Mouse (Mus musculus) kidney, adult 2 months (tissue): ENCODE measurements around the gene Phykpl. TPM values are rescaled to one million over a fixed set of nuclear protein-coding genes. Genes with fewer than 3 reads are reported as not detected.

Experiments used
- DNase-seq: peaks from one replicate; pipeline ENCODE4 v3.0.0; 2021
- H3K27ac ChIP-seq: fragments of 200-500 bp; 2 replicates; pipeline ENCODE4 v1.5.1; 2012; ENCODE audit warnings: low read depth, low read length, control low read depth, inconsistent platforms; ENCODE audit not compliant: insufficient read depth
- H3K27me3 ChIP-seq: fragments of 200-500 bp; replicated peaks from 2 replicates; pipeline ENCODE4 v1.6.1; 2012; ENCODE audit warnings: mild to moderate bottlenecking, moderate library complexity, low read length, inconsistent platforms; ENCODE audit not compliant: control insufficient read depth, insufficient read depth
- H3K36me3 ChIP-seq: fragments of 200-500 bp; 2 replicates; pipeline ENCODE4 v1.6.1; 2012; ENCODE audit warnings: mild to moderate bottlenecking, moderate library complexity, low read length, inconsistent platforms; ENCODE audit not compliant: control insufficient read depth, insufficient read depth
- H3K4me1 ChIP-seq: fragments of 200-500 bp; 2 replicates; pipeline ENCODE4 v1.6.1; 2011; ENCODE audit warnings: low read length; ENCODE audit not compliant: control insufficient read depth, insufficient read depth
- H3K4me3 ChIP-seq: fragments of 200-500 bp; 2 replicates; pipeline ENCODE4 v1.5.1; 2011; ENCODE audit warnings: mild to moderate bottlenecking, low read depth, low read length, control low read depth; ENCODE audit not compliant: insufficient read depth
- CTCF ChIP-seq: fragments of 200-500 bp; conservative IDR thresholded peaks from 2 replicates; pipeline ENCODE4 v1.5.1; 2011; ENCODE audit warnings: low read depth, mild to moderate bottlenecking, control low read depth, low read length, moderate library complexity, mixed read lengths; ENCODE audit not compliant: insufficient read depth, insufficient read length
- POLR2A ChIP-seq: fragments of 200-500 bp; IDR thresholded peaks from one replicate; pipeline ENCODE4 v1.6.1; 2011; ENCODE audit warnings: low read depth, low read length, control low read depth
- WGBS: fragments of 180-500 bp; shearing (Covaris S2); methylation state at CpG from one replicate; pipeline ENCODE4 v1.1.7; 2018; 5-methylcytosine and 5-hydroxymethylcytosine counted together
- polyA plus RNA-seq: library from polyadenylated mRNA; depleted of rRNA; stranded (reverse); fragments of >200 nt; gene quantifications from 2 replicates; pipeline ENCODE4 v1.2.3, GENCODE M21; 2012

The Phykpl gene
- polyA plus RNA-seq, 1 experiment, result 28.5 TPM

GRCm38 (mm10) chr11:51593368-51593767 is 8.8 kb downstream of the Phykpl start:
- no peak for DNase-seq
- no peak overlapping the region for H3K4me3 ChIP-seq
- H3K27ac ChIP-seq, result no peak overlapping the region
- H3K36me3 ChIP-seq, result peaks cover 7% of the 10 kb centered on the region
- H3K27me3 ChIP-seq, result no peaks in the 10 kb centered on the region
- TF ChIP-seq CTCF, result no peak
- no peak for TF ChIP-seq POLR2A
- peaks cover 3% of the 10 kb centered on the region; the same call in 1 of the 2 replicates for H3K4me1 ChIP-seq
- 87% methylated on average over 4 of the region's 4 CpGs for WGBS

- WGBS, result 84% methylated on average over 6 of the region's 6 CpGs
- Histone ChIP-seq H3K4me1 (peaks cover 3% of the 10 kb centered on the region; the same call in 1 of the 2 replicates), H3K27me3 (no peaks in the 10 kb centered on the region), H3K36me3 (peaks cover 8% of the 10 kb centered on the region), H3K27ac (no peak overlapping the region), H3K4me3 (no peak overlapping the region)
- TF ChIP-seq CTCF (no peak), POLR2A (no peak)
- no peak for DNase-seq
Observed at GRCm38 (mm10) chr11:51593849-51594248, 9.3 kb downstream of the Phykpl start.

DNA sequence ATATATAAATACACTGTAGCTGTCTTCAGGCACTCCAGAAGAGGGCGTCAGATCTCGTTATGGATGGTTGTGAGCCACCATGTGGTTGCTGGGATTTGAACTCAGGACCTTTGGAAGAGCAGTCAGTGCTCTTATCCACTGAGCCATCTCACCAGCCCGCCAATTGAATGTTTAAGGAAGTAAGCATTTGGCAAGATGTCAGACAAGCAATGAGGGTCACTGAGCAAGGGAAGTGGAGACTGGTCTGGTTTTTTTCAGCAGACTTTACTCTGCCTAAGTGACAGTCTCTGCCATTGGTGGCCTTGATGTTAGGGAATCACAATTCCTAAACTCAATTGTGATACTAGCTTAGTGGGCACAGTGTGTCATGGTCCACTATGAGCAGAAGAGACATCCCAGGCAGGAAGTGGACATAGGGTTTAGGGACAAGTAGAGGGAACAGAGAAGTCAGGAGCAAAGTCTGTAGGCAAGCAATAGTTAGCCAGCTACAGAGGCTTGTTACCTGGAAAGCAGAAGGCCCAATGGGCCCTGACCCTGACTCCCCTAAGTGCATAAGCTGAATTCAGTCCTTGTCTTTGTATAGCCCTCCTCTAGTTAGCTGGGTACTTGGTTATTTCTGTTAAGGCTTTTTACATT is 10.3 kb downstream of the Phykpl start:
- H3K4me1 ChIP-seq, result peaks cover 3% of the 10 kb centered on the region; the same call in 1 of the 2 replicates
- no peak overlapping the region for H3K27ac ChIP-seq
- H3K36me3 ChIP-seq, result peaks cover 17% of the 10 kb centered on the region
- H3K27me3 ChIP-seq, result no peaks in the 10 kb centered on the region
- H3K4me3 ChIP-seq, result no peak overlapping the region
- TF ChIP-seq CTCF (no peak), POLR2A (no peak)
- DNase-seq, result no peak
- WGBS, result 49% methylated on average over 3 of the region's 3 CpGs

DNA sequence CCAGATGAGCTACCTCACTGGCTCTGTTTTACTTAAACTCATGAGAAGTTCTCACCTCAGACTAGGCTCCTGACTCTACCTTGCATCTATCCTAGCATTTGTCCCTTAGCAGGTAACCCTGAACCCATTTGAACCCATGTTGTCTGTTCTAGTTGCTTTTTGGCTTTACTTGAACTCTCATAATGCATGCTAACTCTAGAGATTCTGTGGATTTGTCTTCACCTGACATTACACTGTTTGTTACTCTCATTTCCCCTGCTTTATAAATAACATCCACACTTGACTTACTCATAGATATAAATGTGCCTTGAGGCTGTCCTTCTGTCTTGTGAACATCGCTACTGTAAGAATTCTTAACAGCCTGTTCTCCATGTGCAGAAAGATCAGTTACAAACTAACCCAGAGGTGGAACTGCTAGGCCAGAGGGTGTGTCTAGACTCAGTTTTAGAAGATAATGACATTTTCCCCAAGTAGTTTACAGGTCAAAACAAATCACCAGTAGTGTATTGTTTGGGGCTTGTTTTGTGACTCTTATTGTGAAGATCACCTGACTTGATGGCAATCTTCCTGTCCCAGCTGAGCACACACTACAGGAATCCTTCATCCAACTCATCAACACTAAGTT is 11.0 kb downstream of the Phykpl start:
- peaks cover 19% of the 10 kb centered on the region for H3K36me3 ChIP-seq
- DNase-seq, result no peak
- H3K4me1 ChIP-seq, result peaks cover 3% of the 10 kb centered on the region; the same call in 1 of the 2 replicates
- H3K4me3 ChIP-seq, result no peak overlapping the region
- WGBS, result 57% methylated on average over 1 of the region's 1 CpGs
- H3K27ac ChIP-seq, result no peak overlapping the region
- no peak for TF ChIP-seq POLR2A
- no peak for TF ChIP-seq CTCF
- no peaks in the 10 kb centered on the region for H3K27me3 ChIP-seq

- Histone ChIP-seq H3K4me1 (no peaks in the 10 kb centered on the region), H3K27me3 (no peaks in the 10 kb centered on the region), H3K27ac (no peak overlapping the region), H3K4me3 (no peak overlapping the region), H3K36me3 (peaks cover 23% of the 10 kb centered on the region)
- no peak for DNase-seq
- WGBS, result 69% methylated on average over 2 of the region's 2 CpGs
- no peak for TF ChIP-seq POLR2A
- TF ChIP-seq CTCF, result no peak
Observed at GRCm38 (mm10) chr11:51597553-51597952, 13.0 kb downstream of the Phykpl start.

- Histone ChIP-seq H3K36me3 (peaks cover 28% of the 10 kb centered on the region), H3K27me3 (no peaks in the 10 kb centered on the region), H3K4me1 (peaks cover 3% of the 10 kb centered on the region; the same call in 1 of the 2 replicates), H3K27ac (no peak overlapping the region), H3K4me3 (no peak overlapping the region)
- WGBS, result 81% methylated on average over 3 of the region's 3 CpGs
- DNase-seq, result no peak
- TF ChIP-seq POLR2A (no peak), CTCF (no peak)
Observed at GRCm38 (mm10) chr11:51602253-51602652, 17.7 kb downstream of the Phykpl start.

- H3K4me1 ChIP-seq, result peaks cover 3% of the 10 kb centered on the region; the same call in 1 of the 2 replicates
- under 1% methylated on average over 76 of the region's 81 CpGs for WGBS
- DNase-seq, result peak; percentile 97
Observed at GRCm38 (mm10) chr11:51605602-51606446, 21.3 kb downstream of the Phykpl start.

More at GRCm38 (mm10) chr11:51605602-51606446, 21.3 kb downstream of the Phykpl start:
- Histone ChIP-seq H3K36me3 (peaks cover 15% of the 10 kb centered on the region; the same call in 1 of the 2 replicates), H3K27me3 (no peaks in the 10 kb centered on the region), H3K27ac (peak overlapping the region; percentile 74), H3K4me3 (peak overlapping the region; percentile 71)
- TF ChIP-seq POLR2A (peak; percentile 25), CTCF (no peak)
